Mouse (Mus musculus): Measurements from ENCODE around the gene Tnk2. TPM values are rescaled to one million over a fixed set of nuclear protein-coding genes. Genes with fewer than 3 reads are reported as not detected.

Tnk2 gene
- polyA plus RNA-seq (2015; fragmentation: Nextera tagmentation; extraction: Ambion mirVana), result 12.2 and 12.8 TPM in 2 replicates

DNA sequence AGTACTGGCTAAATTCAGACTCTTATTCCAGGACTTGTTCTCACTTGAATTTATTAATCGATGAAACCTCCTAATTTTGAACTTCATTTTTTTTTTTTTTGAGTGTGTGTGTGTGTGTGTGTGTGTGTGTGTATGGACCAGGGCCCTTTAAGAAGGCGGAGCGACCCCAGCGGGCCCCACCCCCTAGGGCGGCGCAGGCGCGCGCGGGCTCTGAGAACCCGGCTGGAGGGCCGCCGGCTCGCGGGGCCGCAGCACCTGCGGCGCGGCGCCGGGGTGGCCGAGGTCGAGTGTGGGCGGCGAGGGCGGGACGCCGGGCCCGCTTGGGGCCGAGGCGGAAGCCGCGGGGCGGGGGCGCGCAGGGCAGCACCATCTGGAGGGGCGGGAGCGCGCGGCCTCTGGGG, at the start of gene Tnk2:
TSS of gene Tnk2 (plus strand) at position 214 of the 401 bp plus-strand sequence.
- H3K4me2 ChIP-seq (replicated peaks), result peak within 1 kb of the TSS; percentile 76
- H3K27me3 ChIP-seq, result no peaks in the 10 kb centered on the region
- H3K36me3 ChIP-seq, result no peaks in the 10 kb centered on the region
- peak within 1 kb of the TSS; percentile 92 for H3K27ac ChIP-seq
- WGBS, result under 1% methylated on average over 23 of the region's 40 CpGs
- peak within 1 kb of the TSS; percentile 92 for H3K4me3 ChIP-seq
- H3K4me1 ChIP-seq, result peaks cover 28% of the 10 kb centered on the region
- peak within 1 kb of the TSS; percentile 95 for H3K9ac ChIP-seq
- peak; percentile 88 for ATAC-seq (ENCODE audit: low FRiP score, low read depth)
- H3K9me3 ChIP-seq, result no peaks in the 10 kb centered on the region

DNA sequence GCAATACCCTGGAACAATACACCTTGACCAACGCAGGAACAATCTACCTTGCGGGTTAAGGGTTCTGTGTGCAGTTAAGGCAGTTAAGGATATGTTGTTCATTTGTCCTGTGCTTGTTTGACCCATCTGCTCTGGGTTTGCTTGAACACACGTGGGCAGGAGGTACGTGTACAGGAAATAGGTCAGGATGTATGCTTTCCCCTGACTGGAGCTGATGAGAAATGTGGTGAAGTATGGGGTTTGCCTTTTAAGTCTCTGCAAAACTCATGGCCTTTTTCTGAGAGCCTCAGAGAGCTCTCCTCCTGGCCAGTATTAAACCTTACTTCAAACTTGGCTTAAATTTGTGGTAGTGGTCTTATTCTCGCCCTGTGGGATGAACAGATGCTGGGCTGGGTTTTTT, 49.8 kb upstream of the Tnk2 start:
- no peaks in the 10 kb centered on the region for H3K9me3 ChIP-seq
- no peaks in the 10 kb centered on the region for H3K4me1 ChIP-seq
- no peak overlapping the region for H3K4me3 ChIP-seq
- no peaks in the 10 kb centered on the region for H3K36me3 ChIP-seq
- no peak overlapping the region for H3K4me2 ChIP-seq (replicated peaks)
- WGBS, result 76% methylated on average over 5 of the region's 5 CpGs
- H3K27ac ChIP-seq, result no peak overlapping the region
- no peak overlapping the region for H3K9ac ChIP-seq
- H3K27me3 ChIP-seq, result no peaks in the 10 kb centered on the region
- ATAC-seq (ENCODE audit: low FRiP score, low read depth), result no peak

DNA sequence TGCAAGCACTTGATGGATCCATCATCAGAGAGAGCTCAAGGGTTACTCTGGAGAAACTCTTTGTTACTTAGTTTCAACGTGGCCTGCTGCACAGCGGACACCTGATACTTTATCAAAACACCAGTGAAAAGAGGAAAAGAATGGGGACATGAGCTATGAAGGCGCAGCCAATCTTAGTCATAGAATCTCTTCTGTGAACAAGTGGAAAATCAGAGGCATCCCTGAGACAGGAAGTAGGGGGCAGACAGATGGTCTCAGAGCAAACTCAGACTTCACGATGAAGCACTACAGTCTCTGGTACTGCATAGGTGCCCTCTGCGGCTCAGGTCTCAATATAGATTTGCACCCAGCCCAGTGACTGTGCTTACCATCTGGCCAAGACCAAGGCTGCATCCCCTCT, 49.0 kb upstream of the Tnk2 start:
- Histone ChIP-seq H3K36me3 (no peaks in the 10 kb centered on the region), H3K4me2 (replicated peaks) (no peak overlapping the region), H3K4me1 (no peaks in the 10 kb centered on the region), H3K27ac (no peak overlapping the region), H3K9ac (no peak overlapping the region), H3K27me3 (no peaks in the 10 kb centered on the region), H3K9me3 (no peaks in the 10 kb centered on the region), H3K4me3 (no peak overlapping the region)
- WGBS, result 78% methylated on average over 5 of the region's 5 CpGs
- ATAC-seq (ENCODE audit: low FRiP score, low read depth), result no peak

DNA sequence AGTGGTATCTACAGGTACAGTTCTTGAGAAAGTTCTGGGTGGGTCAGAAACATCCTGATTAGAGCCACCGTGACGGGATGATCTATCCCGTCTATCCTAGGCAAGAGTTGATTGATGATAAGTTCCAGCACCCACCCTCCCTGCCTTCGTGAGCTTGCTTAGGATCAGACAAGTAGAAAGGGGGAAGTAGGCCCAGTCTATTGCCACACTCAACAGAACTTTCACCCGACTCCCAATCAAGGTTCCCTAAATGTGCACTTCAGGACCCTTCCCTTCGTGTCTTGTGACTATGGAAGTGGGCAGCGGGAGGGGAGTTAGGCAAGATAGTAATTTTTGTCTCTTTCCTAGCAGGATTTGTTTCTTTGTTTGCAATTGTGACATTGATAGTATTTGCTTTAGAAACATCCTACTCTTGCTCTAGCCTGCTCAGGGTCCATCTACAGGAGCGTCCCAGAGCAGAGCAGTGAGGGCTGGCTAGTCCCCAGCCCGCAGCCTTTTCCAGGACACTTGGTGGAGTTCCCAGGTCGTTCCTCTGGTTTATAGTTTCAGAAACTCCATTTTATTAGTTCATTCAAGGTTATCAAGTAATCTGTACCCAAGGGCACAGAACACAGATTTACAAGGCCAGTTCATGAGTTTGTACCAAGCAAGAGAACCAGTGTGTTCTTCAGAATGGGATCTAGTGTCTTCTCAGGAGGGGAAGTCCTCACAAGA, 48.4 kb upstream of the Tnk2 start:
- 81% methylated on average over 10 of the region's 10 CpGs for WGBS
- Histone ChIP-seq H3K4me2 (replicated peaks) (no peak overlapping the region), H3K4me1 (no peaks in the 10 kb centered on the region), H3K9me3 (no peaks in the 10 kb centered on the region), H3K27me3 (no peaks in the 10 kb centered on the region), H3K4me3 (no peak overlapping the region), H3K9ac (no peak overlapping the region), H3K27ac (no peak overlapping the region), H3K36me3 (no peaks in the 10 kb centered on the region)
- no peak for ATAC-seq (ENCODE audit: low FRiP score, low read depth)

DNA sequence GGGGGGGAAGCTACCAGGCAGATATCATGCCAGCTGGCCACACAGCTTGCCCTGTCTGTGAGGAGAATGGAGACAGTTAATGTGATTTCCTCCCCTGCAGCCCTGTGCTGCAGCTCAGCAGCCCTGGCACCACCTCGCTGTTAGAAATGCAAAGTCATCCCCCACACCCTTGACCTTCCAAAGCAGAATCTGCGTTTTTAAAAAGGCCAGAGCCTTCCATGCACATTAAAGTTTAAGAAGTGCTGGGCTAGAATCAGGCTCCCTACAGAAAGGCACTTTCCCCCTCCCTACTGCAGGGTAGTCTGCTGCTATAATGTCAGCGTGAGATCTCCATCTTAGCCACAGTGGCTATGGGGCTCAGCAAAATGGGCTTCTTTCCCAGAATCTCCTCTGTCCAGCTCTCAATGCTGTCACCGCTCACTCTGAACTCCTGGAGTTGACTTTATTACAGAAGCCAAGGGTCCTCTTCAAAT, 45.7 kb upstream of the Tnk2 start:
- WGBS, result 28% methylated on average over 4 of the region's 4 CpGs
- Histone ChIP-seq H3K4me1 (no peaks in the 10 kb centered on the region), H3K9me3 (no peaks in the 10 kb centered on the region), H3K36me3 (no peaks in the 10 kb centered on the region), H3K27ac (0 out of 2 replicates have a peak overlapping the region, but pooled peaks have one; percentile 1), H3K4me3 (no peak overlapping the region), H3K9ac (no peak overlapping the region), H3K4me2 (replicated peaks) (no peak overlapping the region), H3K27me3 (no peaks in the 10 kb centered on the region)
- ATAC-seq (ENCODE audit: low FRiP score, low read depth), result no peak

DNA sequence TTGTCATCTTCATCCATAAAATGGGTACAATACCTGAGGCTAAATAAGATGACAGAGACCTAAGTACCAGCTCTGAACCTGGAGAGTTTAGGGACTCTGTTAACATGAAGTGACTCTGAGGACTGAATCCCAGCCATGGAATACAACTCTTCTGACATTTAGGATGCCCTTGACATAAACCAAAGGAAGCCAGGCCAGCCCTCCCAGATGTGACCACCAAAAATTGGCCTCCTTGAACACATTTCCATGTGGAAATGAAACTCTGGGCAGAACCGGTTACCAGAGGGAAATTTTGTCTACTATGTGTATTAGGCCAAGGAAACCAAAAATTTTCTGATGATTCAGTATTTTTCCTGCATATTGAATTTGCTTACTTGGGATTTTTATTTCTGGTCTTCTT, 44.5 kb upstream of the Tnk2 start:
- WGBS, result 70% methylated on average over 1 of the region's 1 CpGs
- Histone ChIP-seq H3K9me3 (no peaks in the 10 kb centered on the region), H3K27ac (no peak overlapping the region), H3K36me3 (no peaks in the 10 kb centered on the region), H3K4me2 (replicated peaks) (no peak overlapping the region), H3K4me3 (no peak overlapping the region), H3K27me3 (no peaks in the 10 kb centered on the region), H3K9ac (no peak overlapping the region), H3K4me1 (no peaks in the 10 kb centered on the region)
- ATAC-seq (ENCODE audit: low FRiP score, low read depth), result no peak

DNA sequence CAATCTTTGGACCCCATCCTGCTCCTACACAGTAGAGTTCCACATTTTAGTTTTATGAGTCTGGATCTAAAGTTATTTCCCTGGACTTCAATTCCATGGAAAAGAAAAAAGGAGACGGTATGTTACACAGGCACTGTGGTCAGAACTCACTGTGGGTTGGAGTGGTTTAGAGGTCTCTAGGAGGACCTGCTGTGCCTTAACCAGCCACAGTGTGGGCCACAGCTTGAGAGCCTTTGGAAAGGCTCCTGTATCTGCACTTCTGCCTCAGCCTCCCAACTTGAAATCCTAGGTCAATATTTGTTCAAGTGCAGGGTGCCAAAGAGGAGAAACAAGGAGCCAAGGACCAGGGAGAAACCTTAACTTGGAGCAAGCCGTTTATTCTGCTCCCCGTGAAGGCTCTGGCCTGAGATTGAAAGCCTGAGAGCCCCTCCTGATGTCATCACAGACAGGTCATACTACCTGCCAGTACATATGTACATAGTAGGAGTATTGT, 41.4 kb upstream of the Tnk2 start:
- ATAC-seq (ENCODE audit: low FRiP score, low read depth), result no peak
- Histone ChIP-seq H3K4me2 (replicated peaks) (no peak overlapping the region), H3K27ac (no peak overlapping the region), H3K27me3 (no peaks in the 10 kb centered on the region), H3K9me3 (no peaks in the 10 kb centered on the region), H3K9ac (no peak overlapping the region), H3K4me1 (no peaks in the 10 kb centered on the region), H3K36me3 (no peaks in the 10 kb centered on the region), H3K4me3 (no peak overlapping the region)
- WGBS, result 79% methylated on average over 3 of the region's 3 CpGs

DNA sequence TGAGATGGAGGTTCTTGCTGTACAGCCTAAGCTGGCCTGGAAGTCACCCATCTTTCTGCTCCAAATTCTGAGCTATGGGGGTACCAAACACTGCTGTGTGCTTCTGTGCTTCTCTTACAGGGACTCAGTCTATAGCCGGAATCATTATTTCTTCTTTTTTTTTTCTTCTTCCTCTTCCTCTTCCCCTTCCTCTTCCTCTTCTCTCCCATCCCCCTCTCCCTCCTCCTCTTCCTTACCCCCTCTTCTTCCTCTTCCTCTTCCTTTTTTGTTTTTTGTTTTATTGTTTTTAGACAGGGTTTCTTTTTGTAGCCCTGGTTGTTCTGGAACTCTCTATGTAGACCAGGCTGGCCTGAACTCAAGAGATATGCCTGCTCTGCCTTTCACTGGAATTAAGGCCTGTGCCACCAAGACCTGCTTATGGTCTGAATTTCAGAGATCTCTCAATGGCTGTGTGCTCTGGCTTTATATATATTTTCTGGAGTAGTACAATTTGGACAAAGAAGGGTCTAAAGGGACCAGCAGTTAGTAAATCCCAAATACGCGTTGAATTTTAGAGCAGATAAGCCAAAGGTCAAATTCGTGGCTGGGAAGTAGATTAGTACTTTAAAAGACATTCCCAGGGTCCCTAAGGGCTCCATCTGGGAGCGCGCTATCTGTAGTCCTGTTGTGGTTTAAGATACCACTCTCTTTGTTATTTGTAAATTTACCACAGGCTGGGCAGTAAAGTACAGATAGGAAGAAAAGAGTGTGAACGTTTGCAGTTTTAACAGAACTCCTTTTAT, 35.9 kb upstream of the Tnk2 start:
- Histone ChIP-seq H3K4me3 (0 out of 2 replicates have a peak overlapping the region, but pooled peaks have one; percentile 83), H3K4me2 (replicated peaks) (peak overlapping the region; percentile 86), H3K27ac (no peak overlapping the region), H3K4me1 (peaks cover 19% of the 10 kb centered on the region), H3K9ac (no peak overlapping the region), H3K27me3 (no peaks in the 10 kb centered on the region), H3K9me3 (no peaks in the 10 kb centered on the region), H3K36me3 (no peaks in the 10 kb centered on the region)
- ATAC-seq (ENCODE audit: low FRiP score, low read depth), result no peak
- WGBS, result 53% methylated on average over 7 of the region's 7 CpGs

DNA sequence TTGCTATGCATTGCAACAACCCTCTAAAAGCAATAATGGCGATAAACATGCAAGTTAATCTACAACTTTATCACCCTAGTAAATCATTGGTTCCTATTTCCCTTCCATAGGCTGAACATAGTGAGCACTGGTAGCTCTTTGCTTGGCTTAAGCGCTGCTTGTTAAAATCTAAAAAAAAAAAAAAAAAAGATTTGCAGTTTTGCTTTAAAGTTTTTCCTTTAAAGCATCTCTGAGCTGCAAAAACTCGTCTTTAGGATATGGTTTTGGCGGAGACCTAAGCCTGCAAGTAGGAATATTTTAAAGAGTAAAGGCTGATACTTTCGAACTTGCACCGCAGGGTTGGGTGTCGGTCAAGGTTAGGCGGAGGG, 35.3 kb upstream of the Tnk2 start:
- Histone ChIP-seq H3K36me3 (no peaks in the 10 kb centered on the region), H3K4me2 (replicated peaks) (peak overlapping the region; percentile 86), H3K9me3 (no peaks in the 10 kb centered on the region), H3K4me1 (peaks cover 19% of the 10 kb centered on the region), H3K9ac (peak overlapping the region; percentile 25; the same call in 1 of the 2 replicates), H3K4me3 (peak overlapping the region; percentile 83), H3K27me3 (no peaks in the 10 kb centered on the region), H3K27ac (0 out of 2 replicates have a peak overlapping the region, but pooled peaks have one; percentile 10)
- 8% methylated on average over 8 of the region's 8 CpGs for WGBS
- no peak for ATAC-seq (ENCODE audit: low FRiP score, low read depth)

DNA sequence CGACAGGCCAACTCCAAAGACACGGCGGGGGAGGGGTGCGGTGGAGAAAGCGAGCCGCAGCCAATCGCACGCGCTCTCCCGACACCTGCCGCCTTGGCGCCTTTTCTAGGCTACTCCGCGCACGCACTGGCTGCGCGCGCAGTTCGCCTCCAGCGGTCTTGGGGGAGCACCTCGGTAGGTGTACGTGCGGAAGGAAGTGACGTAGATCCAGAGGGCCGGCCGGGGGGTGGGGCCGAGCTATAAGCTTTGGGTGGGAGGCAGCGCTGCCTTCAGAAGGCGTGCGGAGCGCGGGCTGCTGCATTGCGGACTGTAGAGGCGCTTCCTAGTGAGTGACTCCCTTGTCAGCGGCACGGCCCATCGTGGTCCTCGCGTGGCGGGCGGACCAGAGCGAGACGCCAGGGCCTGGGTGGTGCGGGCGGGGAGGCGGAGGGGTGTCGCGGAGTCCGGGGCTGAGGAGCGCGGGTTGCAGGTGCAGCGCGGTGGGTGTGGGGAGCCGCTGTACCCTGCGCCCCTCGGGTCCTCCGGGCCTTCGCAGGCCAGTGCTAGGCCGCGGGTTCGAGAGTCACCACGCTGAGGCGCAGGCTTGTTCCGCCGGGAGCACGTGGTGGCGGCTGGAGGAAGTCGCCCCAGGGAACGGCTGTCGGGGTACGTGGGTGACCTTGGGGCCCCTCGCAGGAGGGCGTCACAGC, 34.8 kb upstream of the Tnk2 start, which contains the start of gene Tfrc:
TSS of gene Tfrc (plus strand) at position 209 of the 689 bp plus-strand sequence.
- Histone ChIP-seq H3K4me1 (peaks cover 19% of the 10 kb centered on the region), H3K4me2 (replicated peaks) (peak within 1 kb of the TSS; percentile 86), H3K27ac (peak within 1 kb of the TSS; percentile 89; the same call in 1 of the 2 replicates), H3K4me3 (peak within 1 kb of the TSS; percentile 83), H3K36me3 (peaks cover 3% of the 10 kb centered on the region; the same call in 1 of the 2 replicates), H3K9me3 (no peaks in the 10 kb centered on the region), H3K27me3 (no peaks in the 10 kb centered on the region), H3K9ac (peak within 1 kb of the TSS; percentile 78)
- under 1% methylated on average over 67 of the region's 73 CpGs for WGBS
- peak; percentile 99 for ATAC-seq (ENCODE audit: low FRiP score, low read depth)

DNA sequence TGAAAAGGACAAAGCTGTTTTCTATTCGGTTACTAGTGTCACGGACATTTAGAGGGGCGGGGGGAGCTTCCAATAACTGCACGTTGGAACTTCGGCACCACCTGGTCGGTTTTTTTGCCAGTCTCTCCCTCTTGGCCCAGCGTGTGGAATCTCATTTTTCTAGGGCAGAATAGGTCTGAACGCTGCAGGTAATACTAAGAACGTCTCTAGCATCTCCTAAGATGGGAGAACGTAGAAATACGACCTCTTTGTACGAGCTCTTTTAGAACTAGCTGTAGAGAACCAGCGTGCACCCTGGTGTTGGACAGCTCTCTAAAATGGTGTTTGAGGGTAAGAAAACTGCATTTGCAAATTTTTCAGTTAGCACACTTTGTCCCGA, 34.3 kb upstream of the Tnk2 start:
- ATAC-seq (ENCODE audit: low FRiP score, low read depth), result no peak
- Histone ChIP-seq H3K4me2 (replicated peaks) (peak overlapping the region; percentile 86), H3K27me3 (no peaks in the 10 kb centered on the region), H3K36me3 (peaks cover 3% of the 10 kb centered on the region), H3K4me1 (peaks cover 19% of the 10 kb centered on the region), H3K27ac (peak overlapping the region; percentile 89; the same call in 1 of the 2 replicates), H3K4me3 (peak overlapping the region; percentile 83), H3K9ac (peak overlapping the region; percentile 78), H3K9me3 (no peaks in the 10 kb centered on the region)
- WGBS, result under 1% methylated on average over 14 of the region's 14 CpGs

Measured in limb, embryonic 13.5 days (tissue).